Mouse (Mus musculus) CD4-positive naive resting alpha-beta T cell, adult 76 days (primary cell): ENCODE data around the gene Ush2a. TPM values are rescaled to one million over a fixed set of nuclear protein-coding genes. Genes with fewer than 3 reads are reported as not detected.

Source experiments
- total RNA-seq: library from RNA; stranded (reverse); gene quantifications from one replicate; pipeline ENCODE4 v1.2.4, GENCODE M21; 2023

Ush2a gene
- not detected for total RNA-seq

GRCm38 (mm10) chr1:188261903-188262682, at the start of gene Ush2a:
TSS of gene Ush2a (plus strand) at chr1:188262023.

GRCm38 (mm10) chr1:189007239-189007979, 745.6 kb downstream of the Ush2a start, which contains the start of gene Kctd3:
TSS of gene Kctd3 (minus strand) at chr1:189007841.

